Comparison of ENCODE assay signal across 21 mouse cellular contexts in genomic region chrX:166376681-166377328, GRCm38 (mm10).
A peak's percentile ranks its signal among the peaks of the same experiment; 100 is the strongest.
DNase-seq lines count a peak whose midpoint lies in the region; ATAC-seq and TF ChIP-seq lines count a peak whose summit lies in the region.
"Had no signal": no experiment of that assay in that cellular context is flagged by ENCODE, and none has a peak within 500 bp of the region (broad histone marks: within the 10 kb centered on the region; RNA-seq: fewer than 3 reads in every experiment).

No protein-coding gene starts in this region.

- H3K36me3 ChIP-seq in hindbrain, embryonic 14.5 days (replicated peaks; ENCODE audit: control insufficient read depth, insufficient read depth), result peaks cover 52% of the 10 kb centered on the region
- H3K36me3 ChIP-seq in hindbrain, embryonic 10.5 days, result peaks cover 70% of the 10 kb centered on the region
- peaks cover 3% of the 10 kb centered on the region; the same call in 1 of the 2 replicates for H3K36me3 ChIP-seq in midbrain, postnatal 0 days (ENCODE audit: insufficient read depth, low read length)
- no peaks in the 10 kb centered on the region for H3K36me3 ChIP-seq in midbrain, embryonic 11.5 days (ENCODE audit: control insufficient read depth, insufficient read depth, low read length)
- no peaks in the 10 kb centered on the region for H3K36me3 ChIP-seq in splenic B cell, adult 2 months (ENCODE audit: control insufficient read depth, insufficient read depth, low read length, poor library complexity, severe bottlenecking)
- no peaks in the 10 kb centered on the region; the same call in 1 of the 2 replicates for H3K36me3 ChIP-seq in embryonic facial prominence, embryonic 10.5 days (replicated peaks)
- H3K36me3 ChIP-seq: embryonic facial prominence, embryonic 12.5 days; heart, embryonic 10.5 days; limb, embryonic 12.5 days; liver, embryonic 12.5 days had no signal

- H3K27ac ChIP-seq in hindbrain, embryonic 14.5 days, result no peak overlapping the region
- no peak overlapping the region for H3K27ac ChIP-seq in hindbrain, embryonic 10.5 days
- no peak overlapping the region for H3K27ac ChIP-seq in midbrain, postnatal 0 days (ENCODE audit: low read depth, low read length)
- no peak overlapping the region for H3K27ac ChIP-seq in midbrain, embryonic 11.5 days (ENCODE audit: low read depth, low read length)
- H3K27ac ChIP-seq in embryonic facial prominence, embryonic 10.5 days (replicated peaks), result no peak overlapping the region
- H3K27ac ChIP-seq: embryonic facial prominence, embryonic 12.5 days; forebrain, embryonic 13.5 days; heart, embryonic 10.5 days; limb, embryonic 12.5 days; liver, embryonic 12.5 days; midbrain, embryonic 10.5 days had no signal

- DNase-seq in hindbrain, embryonic 14.5 days (ENCODE audit: low spot score), result no peak
- DNase-seq in hindbrain, embryonic 10.5 days (ENCODE audit: low spot score), result no peak
- DNase-seq in midbrain, postnatal 0 days (ENCODE audit: low spot score), result peak; percentile 9
- no peak for DNase-seq in midbrain, embryonic 11.5 days (ENCODE audit: low spot score, missing footprints)
- peak; percentile 29 to 44 for DNase-seq in cerebellum, postnatal 14 days
- DNase-seq in splenic B cell, adult 2 months (ENCODE audit: low read depth, low spot score), result peak; percentile 1
- DNase-seq in embryonic facial prominence, embryonic 10.5 days (ENCODE audit: low spot score), result no peak
- no peak for DNase-seq in thymus, postnatal 14 days
- DNase-seq: adrenal gland, postnatal 25 days; gastrocnemius, postnatal 36 days; kidney, postnatal 36 days; lung, adult 2 months; retina, postnatal 1 day; thymus, postnatal 36 days had no signal

- 0 out of 2 replicates have a peak, but pooled peaks cover 3% of the 10 kb centered on the region for H3K27me3 ChIP-seq in hindbrain, embryonic 14.5 days (ENCODE audit: control insufficient read depth, insufficient read depth, low read length)
- peaks cover 86% of the 10 kb centered on the region for H3K27me3 ChIP-seq in hindbrain, embryonic 10.5 days (ENCODE audit: insufficient read depth, poor library complexity, severe bottlenecking)
- no peaks in the 10 kb centered on the region for H3K27me3 ChIP-seq in midbrain, postnatal 0 days (ENCODE audit: insufficient read depth, low read length)
- peaks cover 6% of the 10 kb centered on the region for H3K27me3 ChIP-seq in midbrain, embryonic 11.5 days (ENCODE audit: control insufficient read depth, insufficient read depth, low read length)
- H3K27me3 ChIP-seq in splenic B cell, adult 2 months (ENCODE audit: control insufficient read depth, insufficient read depth, low read length, poor library complexity, severe bottlenecking), result no peaks in the 10 kb centered on the region; the same call in 1 of the 2 replicates
- peaks cover 99% of the 10 kb centered on the region for H3K27me3 ChIP-seq in embryonic facial prominence, embryonic 10.5 days (replicated peaks; ENCODE audit: low read depth, poor library complexity, severe bottlenecking)
- H3K27me3 ChIP-seq: forebrain, embryonic 13.5 days had no signal

- TF ChIP-seq CTCF in midbrain, postnatal 0 days (IDR thresholded peaks at IDR 0.05), result no peak

- peak; percentile 21; the same call in 1 of the 2 replicates for ATAC-seq in hindbrain, embryonic 14.5 days (ENCODE audit: low FRiP score)
- ATAC-seq in midbrain, postnatal 0 days (ENCODE audit: low FRiP score), result no peak
- no peak for ATAC-seq in midbrain, embryonic 11.5 days (ENCODE audit: low FRiP score)
- ATAC-seq: forebrain, embryonic 13.5 days; liver, embryonic 12.5 days had no signal

- 85% methylated on average over 9 of the region's 9 CpGs for WGBS in hindbrain, embryonic 14.5 days
- 86% methylated on average over 9 of the region's 9 CpGs for WGBS in hindbrain, embryonic 10.5 days
- WGBS in midbrain, postnatal 0 days, result 77% methylated on average over 9 of the region's 9 CpGs
- 81% methylated on average over 9 of the region's 9 CpGs for WGBS in midbrain, embryonic 11.5 days
- 85% methylated on average over 9 of the region's 9 CpGs for WGBS in embryonic facial prominence, embryonic 10.5 days

- no peaks in the 10 kb centered on the region for H3K9me3 ChIP-seq in hindbrain, embryonic 14.5 days (ENCODE audit: control insufficient read depth, low read length)
- no peaks in the 10 kb centered on the region for H3K9me3 ChIP-seq in hindbrain, embryonic 10.5 days
- H3K9me3 ChIP-seq in midbrain, postnatal 0 days (ENCODE audit: low read length), result no peaks in the 10 kb centered on the region
- no peaks in the 10 kb centered on the region for H3K9me3 ChIP-seq in midbrain, embryonic 11.5 days (ENCODE audit: control insufficient read depth, low read length)
- H3K9me3 ChIP-seq in embryonic facial prominence, embryonic 10.5 days, result no peaks in the 10 kb centered on the region
- H3K9me3 ChIP-seq: embryonic facial prominence, embryonic 12.5 days; forebrain, embryonic 13.5 days; heart, embryonic 10.5 days; limb, embryonic 12.5 days; liver, embryonic 12.5 days; midbrain, embryonic 10.5 days had no signal

- no peaks in the 10 kb centered on the region for H3K4me1 ChIP-seq in hindbrain, embryonic 14.5 days (replicated peaks; ENCODE audit: control insufficient read depth, insufficient read depth, low read length)
- no peaks in the 10 kb centered on the region for H3K4me1 ChIP-seq in hindbrain, embryonic 10.5 days (replicated peaks)
- H3K4me1 ChIP-seq in midbrain, postnatal 0 days (ENCODE audit: insufficient read depth, low read length), result no peaks in the 10 kb centered on the region
- no peaks in the 10 kb centered on the region for H3K4me1 ChIP-seq in midbrain, embryonic 11.5 days (ENCODE audit: control insufficient read depth, insufficient read depth, low read length)
- H3K4me1 ChIP-seq in embryonic facial prominence, embryonic 10.5 days, result no peaks in the 10 kb centered on the region
- H3K4me1 ChIP-seq: embryonic facial prominence, embryonic 12.5 days; forebrain, embryonic 13.5 days; heart, embryonic 10.5 days; limb, embryonic 12.5 days; liver, embryonic 12.5 days; midbrain, embryonic 10.5 days had no signal

- no peak overlapping the region for H3K9ac ChIP-seq in hindbrain, embryonic 14.5 days
- H3K9ac ChIP-seq in midbrain, postnatal 0 days (replicated peaks; ENCODE audit: low read length, poor library complexity, severe bottlenecking), result no peak overlapping the region
- H3K9ac ChIP-seq in midbrain, embryonic 11.5 days (ENCODE audit: low read length), result no peak overlapping the region
- H3K9ac ChIP-seq: embryonic facial prominence, embryonic 12.5 days; forebrain, embryonic 13.5 days; limb, embryonic 12.5 days; liver, embryonic 12.5 days had no signal

- no peak overlapping the region for H3K4me2 ChIP-seq in hindbrain, embryonic 14.5 days (replicated peaks)
- no peak overlapping the region for H3K4me2 ChIP-seq in midbrain, postnatal 0 days (ENCODE audit: low read depth, low read length, poor library complexity, severe bottlenecking)
- H3K4me2 ChIP-seq in midbrain, embryonic 11.5 days, result no peak overlapping the region
- H3K4me2 ChIP-seq: embryonic facial prominence, embryonic 12.5 days; forebrain, embryonic 13.5 days; limb, embryonic 12.5 days; liver, embryonic 12.5 days had no signal

- no peak overlapping the region for H3K4me3 ChIP-seq in hindbrain, embryonic 14.5 days (replicated peaks; ENCODE audit: low read length)
- no peak overlapping the region for H3K4me3 ChIP-seq in hindbrain, embryonic 10.5 days
- H3K4me3 ChIP-seq in midbrain, postnatal 0 days (ENCODE audit: low read depth, low read length), result no peak overlapping the region
- H3K4me3 ChIP-seq in midbrain, embryonic 11.5 days (ENCODE audit: low read depth, low read length), result no peak overlapping the region
- H3K4me3 ChIP-seq in embryonic facial prominence, embryonic 10.5 days, result no peak overlapping the region
- H3K4me3 ChIP-seq: embryonic facial prominence, embryonic 12.5 days; erythroblast, embryonic 14.5 days; forebrain, embryonic 13.5 days; heart, embryonic 10.5 days; limb, embryonic 12.5 days; liver, embryonic 12.5 days; midbrain, embryonic 10.5 days had no signal

Comparison
In these comparisons a context has a peak if more than half of its experiments do, and no peak if none do; other contexts are left out.
1. DNase-seq: peak in midbrain, postnatal 0 days (single experiment), cerebellum, postnatal 14 days (2 of 2) and splenic B cell, adult 2 months (single experiment); none in hindbrain, embryonic 14.5 days (single experiment), hindbrain, embryonic 10.5 days (single experiment), midbrain, embryonic 11.5 days (single experiment), embryonic facial prominence, embryonic 10.5 days (single experiment) and thymus, postnatal 14 days (single experiment).